8 mouse cellular contexts compared by ENCODE assay signal in genomic region chr7:144175481-144176233, GRCm38 (mm10).
A peak's percentile ranks its signal among the peaks of the same experiment; 100 is the strongest.
DNase-seq lines count a peak whose midpoint lies in the region; ATAC-seq and TF ChIP-seq lines count a peak whose summit lies in the region.

No protein-coding gene starts in this region.

- 0 out of 2 replicates have a peak, but pooled peaks cover 3% of the 10 kb centered on the region for H3K4me1 ChIP-seq in stomach, embryonic 14.5 days (ENCODE audit: control insufficient read depth, insufficient read depth, low read length)
- no peaks in the 10 kb centered on the region for H3K4me1 ChIP-seq in stomach, postnatal 0 days (replicated peaks; ENCODE audit: control insufficient read depth, insufficient read depth)
- H3K4me1 ChIP-seq in hindbrain, embryonic 15.5 days (replicated peaks), result peaks cover 43% of the 10 kb centered on the region

- no peak overlapping the region for H3K9ac ChIP-seq in stomach, embryonic 14.5 days (replicated peaks; ENCODE audit: low read depth, low read length)
- H3K9ac ChIP-seq in stomach, postnatal 0 days (ENCODE audit: low read length), result no peak overlapping the region
- H3K9ac ChIP-seq in hindbrain, embryonic 15.5 days, result peak overlapping the region; percentile 60

- H3K36me3 ChIP-seq in stomach, embryonic 14.5 days (ENCODE audit: control insufficient read depth, insufficient read depth, low read length), result no peaks in the 10 kb centered on the region
- no peaks in the 10 kb centered on the region for H3K36me3 ChIP-seq in stomach, postnatal 0 days (ENCODE audit: control insufficient read depth, insufficient read depth, low read length)
- H3K36me3 ChIP-seq in hindbrain, embryonic 15.5 days, result no peaks in the 10 kb centered on the region

- no peak for ATAC-seq in stomach, embryonic 14.5 days (ENCODE audit: insufficient number of reproducible peaks, insufficient read depth, low FRiP score, low read depth)
- ATAC-seq in stomach, postnatal 0 days (ENCODE audit: low FRiP score, low TSS enrichment), result no peak
- peak; percentile 81 for ATAC-seq in hindbrain, embryonic 15.5 days (ENCODE audit: low FRiP score, low read depth)
- no peak for ATAC-seq in granulocyte monocyte progenitor cell, adult 5-6 weeks (replicated peaks; ENCODE audit: poor library complexity, severe bottlenecking)

- 8% methylated on average over 40 of the region's 40 CpGs for WGBS in stomach, embryonic 14.5 days
- WGBS in stomach, postnatal 0 days, result 15% methylated on average over 40 of the region's 40 CpGs
- WGBS in hindbrain, embryonic 15.5 days, result 2% methylated on average over 40 of the region's 40 CpGs

- no peak overlapping the region for H3K4me3 ChIP-seq in stomach, embryonic 14.5 days (ENCODE audit: low read depth, low read length)
- H3K4me3 ChIP-seq in stomach, postnatal 0 days (ENCODE audit: low read depth, low read length), result no peak overlapping the region
- peak overlapping the region; percentile 45 for H3K4me3 ChIP-seq in hindbrain, embryonic 15.5 days

- H3K27ac ChIP-seq in stomach, embryonic 14.5 days (ENCODE audit: low read length), result no peak overlapping the region
- H3K27ac ChIP-seq in stomach, postnatal 0 days (replicated peaks), result no peak overlapping the region
- peak overlapping the region; percentile 84 for H3K27ac ChIP-seq in hindbrain, embryonic 15.5 days (replicated peaks)

- TF ChIP-seq CTCF in stomach, postnatal 0 days (IDR thresholded peaks at IDR 0.05; ENCODE audit: low read depth), result no peak

- DNase-seq in stomach, postnatal 0 days (ENCODE audit: low spot score), result no peak
- DNase-seq in fat pad, adult 2 months (ENCODE audit: extremely low read depth, low read depth, low spot score), result peak; percentile 33
- DNase-seq in left cerebral cortex, adult 8-10 months (ENCODE audit: low spot score in 2 of 2), result peak; percentile 48 to 57
- peak; percentile 66 for DNase-seq in retina, embryonic 14.5 days (ENCODE audit: low spot score)
- DNase-seq in ovary, postnatal 14 days (ENCODE audit: low spot score), result no peak

- H3K9me3 ChIP-seq in stomach, embryonic 14.5 days (ENCODE audit: control insufficient read depth, low read depth, low read length), result no peaks in the 10 kb centered on the region
- no peaks in the 10 kb centered on the region for H3K9me3 ChIP-seq in stomach, postnatal 0 days (ENCODE audit: control insufficient read depth, low read length)
- no peaks in the 10 kb centered on the region for H3K9me3 ChIP-seq in hindbrain, embryonic 15.5 days

- TF ChIP-seq EP300 in stomach, postnatal 0 days (optimal IDR thresholded peaks at IDR 0.05), result no peak

- 0 out of 2 replicates have a peak, but pooled peaks cover 6% of the 10 kb centered on the region for H3K27me3 ChIP-seq in stomach, embryonic 14.5 days (ENCODE audit: control insufficient read depth, insufficient read depth, low read length)
- peaks cover 3% of the 10 kb centered on the region; the same call in 1 of the 2 replicates for H3K27me3 ChIP-seq in stomach, postnatal 0 days (ENCODE audit: control insufficient read depth, insufficient read depth, low read length)
- H3K27me3 ChIP-seq in hindbrain, embryonic 15.5 days, result no peaks in the 10 kb centered on the region

- peak overlapping the region; percentile 30 for H3K4me2 ChIP-seq in stomach, embryonic 14.5 days (replicated peaks; ENCODE audit: low read depth, low read length)
- no peak overlapping the region for H3K4me2 ChIP-seq in stomach, postnatal 0 days (replicated peaks; ENCODE audit: low read depth)
- peak overlapping the region; percentile 64 for H3K4me2 ChIP-seq in hindbrain, embryonic 15.5 days

Comparison
In these comparisons a context has a peak if more than half of its experiments do, and no peak if none do; other contexts are left out.
1. DNase-seq: peak in fat pad, adult 2 months (single experiment), left cerebral cortex, adult 8-10 months (2 of 2) and retina, embryonic 14.5 days (single experiment); none in stomach, postnatal 0 days (single experiment) and ovary, postnatal 14 days (single experiment).